Mouse (Mus musculus): Measurements from ENCODE around the gene Rp9. TPM values are rescaled to one million over a fixed set of nuclear protein-coding genes. Genes with fewer than 3 reads are reported as not detected.
"Not testable (repeated sequence)": the region's sequence is repeated elsewhere in the genome, so short reads cannot be mapped to it uniquely, and the experiment has no call there.

The Rp9 gene
- polyA plus RNA-seq, 1 experiment from 2014 or later = 66.2 TPM

DNA sequence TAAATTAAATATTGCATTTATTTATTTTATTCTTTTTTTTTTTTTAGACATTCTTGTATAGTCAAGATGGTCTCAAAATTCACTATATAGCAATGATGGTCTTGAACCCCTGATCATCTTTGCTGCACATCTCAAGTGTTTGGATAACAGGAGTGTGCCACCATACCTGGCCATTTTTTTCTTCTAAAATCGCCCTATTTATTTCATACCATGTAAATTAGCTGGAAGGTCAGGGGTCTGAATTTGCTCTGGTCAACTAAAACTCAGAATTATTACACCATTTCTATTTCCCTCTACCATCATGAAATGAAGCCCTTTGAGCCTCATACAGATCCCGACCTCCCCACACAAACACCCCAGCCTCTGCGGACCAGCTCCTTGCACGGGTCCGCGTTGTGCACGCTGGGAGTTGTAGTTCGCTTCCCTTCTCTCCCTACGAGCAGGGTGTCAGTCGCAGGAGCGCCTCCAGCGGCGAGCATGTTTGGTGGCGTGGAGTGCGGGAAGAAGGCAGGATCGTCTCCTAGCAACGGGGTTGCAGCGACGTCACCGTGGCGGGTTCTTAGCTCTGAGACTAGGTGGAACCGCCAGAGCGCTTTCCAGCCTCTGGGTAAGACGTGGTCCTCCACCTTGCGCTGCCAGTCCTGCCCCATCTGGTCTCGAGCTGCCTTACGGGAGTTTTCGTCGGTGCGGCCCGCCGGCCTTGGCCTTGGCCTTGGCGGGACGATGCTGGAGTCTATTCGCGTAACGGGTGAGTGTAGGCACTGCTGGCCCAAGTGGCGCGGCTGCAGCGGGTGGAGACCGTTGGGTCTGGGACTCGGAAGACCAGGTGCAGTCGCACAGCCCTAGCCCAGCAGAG, 58.3 kb downstream of the Rp9 start, which contains the start of gene 9530077C05Rik:
9530077C05Rik (plus strand) TSS at position 512 of the 856 bp plus-strand sequence.
- Histone ChIP-seq H3K27me3 (no peaks in the 10 kb centered on the region), H3K9me3 (replicated peaks) (no peaks in the 10 kb centered on the region), H3K4me2 (peak within 1 kb of the TSS; percentile 71), H3K9ac (peak within 1 kb of the TSS; percentile 70), H3K4me1 (no peaks in the 10 kb centered on the region; the same call in 1 of the 2 replicates), H3K36me3 (ENCODE audit: poor library complexity, severe bottlenecking) (no peaks in the 10 kb centered on the region), H3K27ac (peak within 1 kb of the TSS; percentile 32; the same call in 1 of the 2 replicates), H3K4me3 (peak within 1 kb of the TSS; percentile 55)
- WGBS = under 1% methylated on average over 43 of the region's 43 CpGs
- ATAC-seq = peak; percentile 99

- no peak overlapping the region for H3K9ac ChIP-seq
- no peaks in the 10 kb centered on the region for H3K36me3 ChIP-seq (ENCODE audit: poor library complexity, severe bottlenecking)
- H3K9me3 ChIP-seq (replicated peaks) = no peaks in the 10 kb centered on the region
- ATAC-seq = no peak
- WGBS = 77% methylated on average over 7 of the region's 7 CpGs
- no peaks in the 10 kb centered on the region for H3K27me3 ChIP-seq
- no peak overlapping the region for H3K4me3 ChIP-seq
- no peak overlapping the region for H3K27ac ChIP-seq
- no peak overlapping the region for H3K4me2 ChIP-seq
- no peaks in the 10 kb centered on the region; the same call in 1 of the 2 replicates for H3K4me1 ChIP-seq
These were observed 60.0 kb downstream of the Rp9 start for GRCm38 (mm10) chr9:22409501-22409900.

DNA sequence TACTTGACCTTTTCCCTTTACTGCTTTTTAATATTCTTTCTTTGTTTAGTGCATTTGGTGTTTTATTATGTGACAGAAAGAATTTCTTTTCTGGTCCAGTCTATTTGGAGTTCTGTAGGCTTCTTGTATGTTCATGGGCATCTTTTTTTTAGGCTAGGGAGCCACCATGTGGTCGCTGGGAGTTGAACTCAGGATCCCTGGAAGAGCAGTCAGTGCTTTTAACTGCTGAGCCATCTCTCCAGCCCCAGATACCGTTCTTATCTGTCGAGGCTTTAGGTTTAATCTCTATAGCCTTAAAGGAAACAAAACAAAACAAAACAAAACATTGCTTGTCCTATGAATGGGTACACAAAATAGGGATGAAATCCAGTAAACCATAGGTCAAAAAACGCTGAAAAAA, 61.2 kb downstream of the Rp9 start:
- 31% methylated on average over 4 of the region's 4 CpGs for WGBS

GRCm38 (mm10) chr9:22407633-22408032, 61.9 kb downstream of the Rp9 start:
- not testable (repeated sequence) for H3K27ac ChIP-seq; H3K36me3 ChIP-seq (ENCODE audit: poor library complexity, severe bottlenecking); H3K4me1 ChIP-seq; H3K9me3 ChIP-seq (replicated peaks); H3K9ac ChIP-seq; H3K4me3 ChIP-seq; H3K4me2 ChIP-seq; ATAC-seq; H3K27me3 ChIP-seq
- 79% methylated on average over 4 of the region's 4 CpGs for WGBS

More for the DNA sequence above, 61.2 kb downstream of the Rp9 start:
- not testable (repeated sequence) for H3K36me3 ChIP-seq (ENCODE audit: poor library complexity, severe bottlenecking); H3K27ac ChIP-seq; H3K9me3 ChIP-seq (replicated peaks); H3K27me3 ChIP-seq; H3K4me1 ChIP-seq; H3K4me3 ChIP-seq; H3K9ac ChIP-seq; ATAC-seq; H3K4me2 ChIP-seq

DNA sequence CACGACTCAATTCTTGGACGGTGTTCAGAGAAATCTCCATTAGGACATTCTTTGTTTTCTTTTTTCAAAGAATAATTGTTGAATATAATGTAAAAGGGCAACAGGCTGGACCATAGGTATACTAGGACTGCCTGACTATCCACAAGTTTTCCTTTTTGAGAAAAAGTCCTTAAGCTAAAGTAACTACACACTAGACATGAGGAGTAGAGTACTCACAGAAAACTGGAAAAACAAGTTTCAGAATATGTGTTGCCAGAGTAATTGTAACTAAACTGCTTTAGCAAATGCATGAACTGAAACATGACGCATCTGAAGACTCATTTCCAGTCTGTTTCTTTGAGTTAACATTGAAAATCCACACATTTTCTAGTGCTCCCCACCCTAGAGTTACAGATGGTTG, 64.1 kb downstream of the Rp9 start:
- H3K27me3 ChIP-seq = no peaks in the 10 kb centered on the region
- H3K4me3 ChIP-seq = no peak overlapping the region
- no peak for ATAC-seq
- no peaks in the 10 kb centered on the region for H3K4me1 ChIP-seq
- H3K27ac ChIP-seq = no peak overlapping the region
- H3K9ac ChIP-seq = no peak overlapping the region
- WGBS = 79% methylated on average over 3 of the region's 3 CpGs
- H3K9me3 ChIP-seq (replicated peaks) = no peaks in the 10 kb centered on the region
- no peaks in the 10 kb centered on the region for H3K36me3 ChIP-seq (ENCODE audit: poor library complexity, severe bottlenecking)
- no peak overlapping the region for H3K4me2 ChIP-seq

DNA sequence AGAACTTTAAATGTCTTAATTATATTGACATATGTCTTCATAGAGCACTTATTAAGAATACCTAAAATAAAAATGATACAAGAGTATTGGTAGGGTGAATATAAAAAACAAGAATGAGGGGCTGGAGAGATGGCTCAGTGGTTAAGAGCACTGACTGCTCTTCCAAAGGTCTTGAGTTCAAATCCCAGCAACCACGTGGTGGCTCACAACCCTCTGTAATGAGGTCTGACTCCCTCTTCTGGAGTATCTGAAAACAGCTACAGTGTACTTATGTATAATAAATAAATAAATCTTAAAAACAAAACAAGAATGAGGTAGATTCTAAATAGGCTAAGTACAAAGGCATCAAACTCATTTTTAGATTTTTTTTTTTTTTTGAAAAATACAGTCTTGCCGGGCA, 66.0 kb downstream of the Rp9 start:
- H3K9me3 ChIP-seq (replicated peaks) = not testable (repeated sequence)
- WGBS = 61% methylated on average over 2 of the region's 2 CpGs

DNA sequence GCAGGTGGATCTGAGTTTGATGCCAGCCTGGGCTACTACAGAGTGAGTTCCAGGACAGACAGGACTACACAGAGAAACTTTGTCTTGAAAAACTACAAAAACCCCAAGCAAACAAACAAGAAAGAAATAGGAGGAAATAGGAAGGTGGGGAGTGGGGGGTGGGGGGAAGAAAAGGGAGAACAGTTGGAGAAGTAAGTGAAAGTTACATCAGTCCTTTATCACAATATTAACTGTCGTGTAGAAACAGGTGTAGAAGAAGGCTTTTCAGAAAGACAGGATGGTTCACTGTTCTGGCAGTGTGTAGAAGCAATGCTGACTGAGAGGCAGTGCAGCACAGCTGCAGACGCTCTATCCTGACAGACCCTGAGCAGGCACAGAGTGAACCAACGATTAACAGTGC, 66.6 kb downstream of the Rp9 start:
- 79% methylated on average over 3 of the region's 3 CpGs for WGBS
- H3K4me2 ChIP-seq = no peak overlapping the region
- H3K4me3 ChIP-seq = no peak overlapping the region
- H3K4me1 ChIP-seq = no peaks in the 10 kb centered on the region
- H3K27me3 ChIP-seq = no peaks in the 10 kb centered on the region
- no peak overlapping the region for H3K9ac ChIP-seq
- H3K9me3 ChIP-seq (replicated peaks) = no peaks in the 10 kb centered on the region
- H3K36me3 ChIP-seq (ENCODE audit: poor library complexity, severe bottlenecking) = no peaks in the 10 kb centered on the region
- no peak overlapping the region for H3K27ac ChIP-seq
- no peak for ATAC-seq

More for the DNA sequence above, 66.0 kb downstream of the Rp9 start:
- not testable (repeated sequence) for ATAC-seq; H3K27me3 ChIP-seq; H3K4me1 ChIP-seq; H3K9ac ChIP-seq; H3K4me2 ChIP-seq; H3K36me3 ChIP-seq (ENCODE audit: poor library complexity, severe bottlenecking); H3K27ac ChIP-seq; H3K4me3 ChIP-seq

GRCm38 (mm10) chr9:22402001-22402400, 67.5 kb downstream of the Rp9 start:
- no peak overlapping the region for H3K4me3 ChIP-seq
- WGBS = 85% methylated on average over 6 of the region's 6 CpGs

DNA sequence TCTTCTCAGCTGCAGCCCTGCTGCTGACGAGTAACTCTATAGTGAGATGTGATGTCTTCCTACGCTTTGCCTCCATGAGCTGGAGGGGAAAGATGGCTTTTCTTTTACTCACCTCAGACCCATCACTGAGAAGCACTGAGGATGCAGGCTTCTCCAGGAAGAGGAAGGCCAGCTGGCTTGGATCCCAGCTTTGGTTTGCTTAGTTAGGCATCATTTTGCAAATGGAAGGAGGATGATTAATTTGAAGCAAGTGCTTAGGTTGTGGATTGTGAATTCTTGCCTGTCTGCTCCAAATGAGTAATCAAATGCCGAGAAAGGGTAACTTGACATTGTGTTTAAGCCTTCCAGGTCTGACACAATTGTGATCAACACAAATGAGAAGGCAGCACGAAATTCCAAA, 70.5 kb downstream of the Rp9 start:
- no peak for ATAC-seq
- H3K4me1 ChIP-seq = no peaks in the 10 kb centered on the region
- no peak overlapping the region for H3K4me3 ChIP-seq
- H3K4me2 ChIP-seq = no peak overlapping the region
- H3K27ac ChIP-seq = no peak overlapping the region
- no peaks in the 10 kb centered on the region for H3K36me3 ChIP-seq (ENCODE audit: poor library complexity, severe bottlenecking)
- no peaks in the 10 kb centered on the region for H3K9me3 ChIP-seq (replicated peaks)
- WGBS = 78% methylated on average over 4 of the region's 4 CpGs
- H3K9ac ChIP-seq = no peak overlapping the region
- no peaks in the 10 kb centered on the region for H3K27me3 ChIP-seq

More at GRCm38 (mm10) chr9:22402001-22402400, 67.5 kb downstream of the Rp9 start:
- H3K27me3 ChIP-seq = no peaks in the 10 kb centered on the region
- H3K4me1 ChIP-seq = no peaks in the 10 kb centered on the region
- ATAC-seq = no peak
- H3K36me3 ChIP-seq (ENCODE audit: poor library complexity, severe bottlenecking) = no peaks in the 10 kb centered on the region
- no peak overlapping the region for H3K27ac ChIP-seq
- H3K9me3 ChIP-seq (replicated peaks) = no peaks in the 10 kb centered on the region
- H3K9ac ChIP-seq = no peak overlapping the region
- H3K4me2 ChIP-seq = no peak overlapping the region

- H3K9ac ChIP-seq = no peak overlapping the region
- no peak overlapping the region for H3K4me2 ChIP-seq
- H3K27me3 ChIP-seq = no peaks in the 10 kb centered on the region
- 0 out of 2 replicates have a peak, but pooled peaks cover 1% of the 10 kb centered on the region for H3K4me1 ChIP-seq
- no peak overlapping the region for H3K27ac ChIP-seq
- no peak overlapping the region for H3K4me3 ChIP-seq
- 89% methylated on average over 2 of the region's 2 CpGs for WGBS
- H3K9me3 ChIP-seq (replicated peaks) = no peaks in the 10 kb centered on the region
- H3K36me3 ChIP-seq (ENCODE audit: poor library complexity, severe bottlenecking) = no peaks in the 10 kb centered on the region
- no peak for ATAC-seq
These were observed 74.8 kb downstream of the Rp9 start for GRCm38 (mm10) chr9:22394725-22395124.

GRCm38 (mm10) chr9:22390390-22390789, 79.2 kb downstream of the Rp9 start:
- H3K4me1 ChIP-seq = peaks cover 33% of the 10 kb centered on the region
- no peak overlapping the region for H3K27ac ChIP-seq
- H3K9ac ChIP-seq = no peak overlapping the region
- 90% methylated on average over 5 of the region's 5 CpGs for WGBS
- no peaks in the 10 kb centered on the region for H3K36me3 ChIP-seq (ENCODE audit: poor library complexity, severe bottlenecking)
- no peak overlapping the region for H3K4me2 ChIP-seq
- H3K9me3 ChIP-seq (replicated peaks) = no peaks in the 10 kb centered on the region
- ATAC-seq = no peak
- H3K27me3 ChIP-seq = no peaks in the 10 kb centered on the region
- no peak overlapping the region for H3K4me3 ChIP-seq

DNA sequence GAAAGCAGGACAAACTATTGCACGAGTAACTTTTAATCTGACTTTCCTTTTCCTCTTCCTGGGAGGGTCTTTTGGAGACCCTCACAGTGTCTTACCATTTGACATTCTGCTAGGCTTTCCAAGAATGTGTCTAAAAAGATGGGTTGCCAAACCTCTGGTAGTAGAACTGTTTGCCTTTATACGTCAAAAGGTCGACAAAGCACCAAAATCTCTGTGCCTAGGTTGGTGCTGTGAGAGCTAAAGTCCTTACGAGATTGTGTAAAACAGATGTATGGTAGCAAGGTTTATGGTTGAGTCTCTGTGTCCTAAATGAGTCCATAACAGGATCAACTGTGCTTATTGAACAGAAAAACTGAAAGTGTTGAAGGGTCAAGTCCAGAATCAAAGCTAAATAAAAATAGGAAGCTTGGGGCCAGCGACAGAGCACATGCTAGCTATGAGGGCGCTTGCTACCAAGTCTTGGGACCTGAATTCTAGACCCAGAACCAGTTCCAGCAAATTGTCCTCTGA, 79.8 kb downstream of the Rp9 start:
- H3K4me2 ChIP-seq = peak overlapping the region; percentile 86
- H3K27ac ChIP-seq = no peak overlapping the region
- H3K9me3 ChIP-seq (replicated peaks) = no peaks in the 10 kb centered on the region
- WGBS = 68% methylated on average over 6 of the region's 6 CpGs
- no peak for ATAC-seq
- H3K4me3 ChIP-seq = peak overlapping the region; percentile 86
- peak overlapping the region; percentile 87 for H3K9ac ChIP-seq
- no peaks in the 10 kb centered on the region for H3K36me3 ChIP-seq (ENCODE audit: poor library complexity, severe bottlenecking)
- H3K4me1 ChIP-seq = peaks cover 33% of the 10 kb centered on the region
- no peaks in the 10 kb centered on the region for H3K27me3 ChIP-seq

Data from forebrain, embryonic 13.5 days (tissue).